Mouse (Mus musculus): Measurements from ENCODE around the gene Mtap.

DNA sequence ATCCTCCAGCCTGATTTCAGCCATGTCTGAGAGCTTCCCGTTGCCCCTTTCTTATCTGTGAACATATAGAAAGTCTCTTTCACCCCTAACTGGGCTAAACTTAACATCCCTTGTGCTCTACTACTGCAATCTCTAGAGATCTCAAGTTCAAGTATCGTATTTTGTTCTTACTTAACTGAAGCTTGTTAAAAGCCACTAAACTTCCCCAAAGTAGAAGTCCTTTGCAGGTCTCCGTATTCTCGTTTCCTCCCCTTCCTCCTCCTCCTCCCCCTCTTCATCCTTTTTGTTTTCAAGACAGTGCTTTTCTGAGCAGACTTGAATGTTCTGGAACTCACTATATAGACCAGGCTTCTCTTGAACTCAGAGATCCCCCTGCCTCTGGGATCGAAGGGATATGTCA, 9.2 kb upstream of the Mtap start:
- TF ChIP-seq CTCF (IDR thresholded peaks at IDR 0.05; ENCODE audit: control insufficient read depth, insufficient read depth, low read length) (no peak), POLR2A (IDR thresholded peaks at IDR 0.05; ENCODE audit: borderline replicate concordance, control insufficient read depth, low read depth, low read length) (no peak)
